Mouse (Mus musculus) gastrocnemius, postnatal 14 days (tissue): Measurements from ENCODE around the gene Ccl26. TPM values are rescaled to one million over a fixed set of nuclear protein-coding genes. Genes with fewer than 3 reads are reported as not detected.

Experiments used
- DNase-seq: peaks from one replicate; pipeline ENCODE4 v3.0.0; 2021; ENCODE audit warnings: mixed read lengths
- intact Hi-C: fragments of 180-260 bp; cut with DNase I; formaldehyde crosslinking; loops from one replicate; pipeline ENCODE4 v1.15.1; 2025; ENCODE audit warnings: low total_unique reads
- total RNA-seq, 2 experiments: library from RNA; stranded (reverse); gene quantifications; 2 replicates each; pipeline ENCODE4 v1.2.3; 2021

Ccl26 gene
- total RNA-seq, 2 experiments from 2014 or later: not detected

- DNase-seq: peak; percentile 96
- intact Hi-C loops: loop anchor here (5.0 kb wide), 1 partner anchor 33 kb away; no protein-coding TSS in a partner anchor
Measured at GRCm38 (mm10) chr5:135544865-135545797, 18.2 kb downstream of the Ccl26 start, which contains the start of gene Hip1. Gene Hip1 (minus strand): TSS chr5:135545120.

GRCm38 (mm10) chr5:135544032-135544558, 19.3 kb downstream of the Ccl26 start:
- peak; percentile 48 for DNase-seq
- intact Hi-C loops: no loop called here

DNA sequence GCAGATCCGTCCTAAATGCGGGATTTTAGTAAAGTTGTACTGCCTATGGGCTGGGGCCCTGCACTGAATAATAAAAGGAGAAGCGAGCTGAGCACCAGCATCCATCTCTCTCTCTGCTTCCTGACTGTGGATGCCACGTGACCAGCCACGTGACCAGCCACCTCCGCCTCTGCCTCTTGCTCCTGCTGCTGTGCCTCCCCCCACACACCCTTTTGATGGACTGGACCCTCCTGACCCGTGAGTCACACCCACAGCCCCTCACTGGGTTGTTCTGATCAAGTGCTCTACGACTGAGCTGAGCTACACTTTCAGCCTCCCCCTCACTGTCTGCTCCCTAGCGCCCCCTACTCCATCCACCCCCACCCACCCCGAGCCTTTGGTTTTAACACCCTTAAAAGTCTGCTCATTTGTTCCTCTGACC, 25.6 kb downstream of the Ccl26 start:
- intact Hi-C loops: no loop called here
- no peak for DNase-seq

GRCm38 (mm10) chr5:135537326-135537725, 26.0 kb downstream of the Ccl26 start:
- intact Hi-C loops: no loop called here
- DNase-seq: no peak

DNA sequence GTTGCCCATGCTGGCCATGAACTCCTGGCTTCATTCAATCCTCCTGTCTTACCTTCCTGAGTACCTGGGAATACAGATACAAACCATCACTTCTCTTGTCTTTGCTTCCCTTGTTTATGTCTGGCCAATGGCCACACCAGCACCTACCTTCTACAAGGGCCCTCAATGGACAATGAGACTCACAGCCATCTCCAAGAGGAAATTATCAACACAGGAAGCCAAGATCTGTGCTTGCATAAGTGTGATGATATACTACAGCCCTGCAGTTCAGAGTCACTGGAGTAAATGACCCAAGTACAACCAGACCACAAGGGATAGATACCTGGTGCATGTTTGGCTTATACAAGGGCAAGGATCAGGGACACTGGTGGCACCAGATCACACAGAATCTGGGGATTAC, 27.5 kb downstream of the Ccl26 start:
- intact Hi-C loops: no loop called here
- no peak for DNase-seq

- intact Hi-C loops: no loop called here
- peak; percentile 63 for DNase-seq
Measured at GRCm38 (mm10) chr5:135533431-135533830, 29.9 kb downstream of the Ccl26 start.

DNA sequence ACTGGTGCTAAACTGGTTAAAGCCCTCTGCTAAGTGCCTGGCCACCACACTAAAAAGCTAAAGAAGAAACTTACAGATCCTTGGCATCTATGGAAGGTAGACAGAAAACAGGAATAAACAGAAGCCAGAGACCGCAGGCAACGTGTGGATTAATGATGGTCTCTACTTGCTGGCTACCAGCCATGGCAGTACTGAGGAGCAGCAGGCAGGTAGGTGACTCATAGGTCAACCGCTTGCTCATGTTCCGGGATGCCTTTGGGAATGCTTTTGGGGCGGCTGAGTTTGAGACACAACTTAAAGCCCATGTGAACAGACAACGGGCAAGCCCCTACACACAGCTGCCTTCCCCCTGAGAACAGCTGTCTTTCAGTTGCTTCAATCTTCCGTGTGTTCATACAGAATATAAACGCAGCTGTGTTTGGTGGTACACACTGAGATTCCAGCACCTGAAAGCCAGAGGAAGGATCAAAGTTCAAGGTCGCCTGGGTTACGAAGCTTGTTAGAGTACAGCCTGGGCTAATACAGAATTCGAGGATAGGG, 32.0 kb downstream of the Ccl26 start:
- no peak for DNase-seq
- intact Hi-C loops: no loop called here

- no peak for DNase-seq
- intact Hi-C loops: no loop called here
Measured at GRCm38 (mm10) chr5:135529964-135530363, 33.4 kb downstream of the Ccl26 start.

- no peak for DNase-seq
- intact Hi-C loops: no loop called here
Measured at GRCm38 (mm10) chr5:135529310-135529709, 34.1 kb downstream of the Ccl26 start.

DNA sequence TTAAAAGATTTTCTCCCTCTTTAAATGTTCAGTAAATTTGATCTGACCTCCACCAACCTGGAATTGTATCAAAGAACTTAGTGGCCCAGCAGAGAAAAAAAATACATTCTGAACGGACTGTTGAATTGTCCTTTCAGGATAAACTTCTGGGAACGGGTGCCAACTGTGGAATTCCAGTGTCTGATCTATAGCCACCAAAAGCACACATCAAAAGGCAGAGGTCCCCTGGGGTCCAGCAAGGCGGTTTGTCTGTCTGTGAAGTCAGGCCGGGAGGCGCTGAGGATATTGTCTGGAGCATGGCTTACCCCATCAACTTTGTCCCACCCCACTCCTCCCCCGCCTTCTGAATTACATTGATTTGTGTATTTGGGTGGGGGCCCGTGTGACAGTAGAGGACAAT, 35.4 kb downstream of the Ccl26 start:
- intact Hi-C loops: no loop called here
- DNase-seq: no peak

- peak; percentile 24 for DNase-seq
- intact Hi-C loops: no loop called here
Measured at GRCm38 (mm10) chr5:135524660-135525560, 38.5 kb downstream of the Ccl26 start.

DNA sequence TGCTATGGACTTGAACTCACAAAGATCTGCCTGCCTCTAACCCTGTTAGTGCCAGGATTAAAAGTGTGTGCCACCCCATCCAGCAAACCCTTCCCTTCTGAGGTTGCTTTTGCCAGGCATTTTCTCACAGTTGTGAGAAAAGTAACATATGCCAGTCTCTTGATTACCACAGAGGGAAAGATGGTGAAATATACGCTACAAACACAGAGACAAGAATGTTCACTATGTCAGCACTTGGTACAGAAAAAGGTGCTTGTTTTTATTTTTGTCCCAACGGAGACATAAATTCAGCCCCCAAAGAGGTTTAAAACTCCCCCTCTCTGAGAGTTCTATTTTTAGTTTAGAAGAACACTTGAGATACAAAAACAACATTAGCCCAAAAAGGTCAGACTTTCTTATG, 39.3 kb downstream of the Ccl26 start:
- intact Hi-C loops: no loop called here
- DNase-seq: no peak

DNA sequence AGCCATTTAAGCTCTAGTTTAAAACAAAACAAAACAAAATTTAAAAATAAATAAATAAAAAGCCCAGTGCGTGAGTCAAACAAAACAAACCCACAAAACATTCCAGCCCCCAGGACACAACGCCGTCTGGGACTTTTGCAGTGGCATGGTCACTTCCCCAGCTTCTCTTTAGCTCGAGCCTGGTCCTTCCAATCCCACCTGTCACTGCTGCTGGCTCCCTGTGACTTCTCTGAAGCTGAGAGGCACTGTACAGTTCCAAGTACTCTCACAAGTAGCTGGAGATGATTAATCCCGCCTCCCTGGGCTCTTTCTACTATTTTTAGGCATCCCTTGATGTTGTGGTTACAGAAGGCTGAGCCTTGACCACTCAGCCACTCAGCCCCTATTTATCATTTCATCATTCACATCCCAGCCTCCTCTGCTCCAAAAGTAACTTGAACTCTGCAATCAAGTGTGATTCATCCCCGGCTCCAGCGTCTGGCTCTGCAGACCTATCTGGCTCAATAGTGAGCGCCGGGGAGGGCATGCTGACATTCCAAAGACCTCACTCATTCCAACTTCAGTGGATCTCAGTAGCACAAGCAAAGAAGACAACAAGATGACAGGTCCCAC, 41.2 kb downstream of the Ccl26 start:
- intact Hi-C loops: no loop called here
- peak; percentile 57 for DNase-seq

DNA sequence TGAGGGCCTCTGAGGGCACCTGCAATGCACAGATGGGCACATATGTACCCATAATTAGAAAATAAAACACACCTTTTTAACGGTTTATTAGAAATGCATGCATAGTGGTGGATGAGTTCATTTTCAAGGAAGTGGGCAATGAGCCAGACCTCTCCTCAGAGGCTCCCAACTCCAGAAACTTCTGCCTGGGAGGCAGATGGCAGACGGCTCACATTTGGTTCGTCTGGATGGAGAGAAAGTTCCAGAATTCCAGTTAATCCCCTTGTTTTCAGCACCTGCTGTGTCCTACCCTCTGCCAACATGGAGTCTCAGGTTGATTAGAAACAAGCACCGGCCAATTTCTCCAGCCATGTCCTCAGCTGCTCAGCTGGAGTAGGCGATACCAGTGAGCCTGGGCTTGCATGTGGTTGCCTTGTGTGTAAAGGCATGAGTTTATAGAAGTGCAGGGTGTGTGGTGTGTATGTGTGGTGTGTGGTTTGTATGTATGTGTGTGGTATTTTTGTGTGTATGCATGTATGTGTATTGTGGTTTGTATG, 46.0 kb downstream of the Ccl26 start:
- DNase-seq: no peak
- intact Hi-C loops: no loop called here

- peak; percentile 29 for DNase-seq
- intact Hi-C loops: loop anchor here (5.0 kb wide), 1 partner anchor 34 kb away; the partner anchor contains the start of gene Hip1
Measured at GRCm38 (mm10) chr5:135513131-135513530, 50.2 kb downstream of the Ccl26 start.

GRCm38 (mm10) chr5:135511105-135511504, 52.3 kb downstream of the Ccl26 start:
- intact Hi-C loops: loop anchor here (5.0 kb wide), 1 partner anchor 36 kb away; the partner anchor contains the start of gene Hip1
- no peak for DNase-seq
